Mouse (Mus musculus): ENCODE measurements around the gene Olfr105-ps. TPM values are rescaled to one million over a fixed set of nuclear protein-coding genes. Genes with fewer than 3 reads are reported as not detected.

Gene Olfr105-ps
- not detected in 2 replicates for polyA plus RNA-seq (2012; rRNA removed)

DNA sequence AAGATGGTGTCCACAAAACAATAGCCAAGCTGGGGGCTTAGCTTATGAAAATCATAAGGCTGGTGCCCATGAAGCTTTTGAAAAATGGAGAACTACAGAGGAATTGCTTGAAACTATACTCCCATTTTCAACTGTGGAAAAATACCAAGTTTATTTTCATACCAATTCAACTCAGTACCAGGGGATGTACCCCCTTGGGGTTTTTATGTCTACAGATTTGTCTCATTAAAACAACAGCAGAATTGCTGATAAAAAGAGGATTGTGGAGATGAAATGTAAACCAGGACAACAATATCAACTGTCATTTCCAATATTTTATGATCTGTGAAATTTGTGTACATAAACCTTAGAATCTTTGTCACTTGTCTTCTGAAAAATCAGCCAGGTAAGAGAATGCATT is at the start of gene Olfr105-ps:
Olfr105-ps (plus strand) TSS at position 301 of the 400 bp plus-strand sequence.
- no peak for TF ChIP-seq CTCF (IDR thresholded peaks at IDR 0.05; ENCODE audit: borderline replicate concordance, extremely low read depth, insufficient read depth, insufficient read length)
- no peak for TF ChIP-seq POLR2A (IDR thresholded peaks at IDR 0.05; ENCODE audit: borderline replicate concordance, extremely low read depth, insufficient read depth, insufficient read length, poor library complexity, severe bottlenecking)
- DNase-seq (ENCODE audit: low read depth), result no peak

DNA sequence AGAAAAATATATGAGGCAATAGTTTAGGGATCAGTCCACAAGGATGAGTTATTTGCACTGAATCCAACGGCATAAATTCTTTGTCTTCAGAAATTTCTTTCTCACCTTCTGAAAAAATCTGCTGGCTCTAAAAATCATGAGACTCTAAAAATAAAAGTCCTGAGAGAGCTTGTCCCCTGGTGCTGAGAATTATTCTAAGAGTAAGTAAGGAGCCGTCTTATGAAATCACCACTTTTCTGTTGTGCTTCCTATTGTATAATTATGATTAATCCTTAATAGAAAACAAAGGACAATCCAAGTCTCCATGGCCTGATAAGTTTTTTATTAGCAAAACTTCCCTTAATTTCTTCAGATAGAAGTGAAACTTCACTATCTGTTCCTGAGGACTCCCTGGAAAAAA is 39.2 kb upstream of the Olfr105-ps start, which contains the start of gene Olfr103:
Olfr103 (minus strand) TSS at position 101 of the 400 bp plus-strand sequence.
- DNase-seq (ENCODE audit: low read depth), result no peak
- TF ChIP-seq CTCF (IDR thresholded peaks at IDR 0.05; ENCODE audit: borderline replicate concordance, extremely low read depth, insufficient read depth, insufficient read length) (no peak), POLR2A (IDR thresholded peaks at IDR 0.05; ENCODE audit: borderline replicate concordance, extremely low read depth, insufficient read depth, insufficient read length, poor library complexity, severe bottlenecking) (no peak)

DNA sequence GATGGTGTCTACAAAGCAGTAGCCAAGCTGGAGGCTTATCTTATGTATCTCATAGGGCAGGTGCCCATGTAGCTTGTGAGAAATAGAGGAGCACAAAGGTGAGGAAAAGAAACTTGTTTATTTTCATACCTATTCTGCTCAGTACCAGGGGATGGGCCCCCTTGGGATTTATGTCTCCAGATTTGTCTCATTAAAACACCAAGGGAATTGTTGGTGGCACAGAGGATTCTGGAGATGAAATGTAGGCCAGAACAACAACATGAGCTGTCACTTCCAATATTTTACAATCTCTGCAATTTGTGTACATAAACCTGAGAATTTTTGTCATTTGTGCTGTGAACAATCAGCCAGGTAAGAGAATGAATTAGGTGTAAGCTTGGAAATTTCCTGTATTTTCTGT is 19.6 kb upstream of the Olfr105-ps start, which contains the start of gene Olfr104-ps:
Olfr104-ps (plus strand) TSS at position 301 of the 400 bp plus-strand sequence.
- TF ChIP-seq POLR2A (IDR thresholded peaks at IDR 0.05; ENCODE audit: borderline replicate concordance, extremely low read depth, insufficient read depth, insufficient read length, poor library complexity, severe bottlenecking) (no peak), CTCF (IDR thresholded peaks at IDR 0.05; ENCODE audit: borderline replicate concordance, extremely low read depth, insufficient read depth, insufficient read length) (no peak)
- no peak for DNase-seq (ENCODE audit: low read depth)

DNA sequence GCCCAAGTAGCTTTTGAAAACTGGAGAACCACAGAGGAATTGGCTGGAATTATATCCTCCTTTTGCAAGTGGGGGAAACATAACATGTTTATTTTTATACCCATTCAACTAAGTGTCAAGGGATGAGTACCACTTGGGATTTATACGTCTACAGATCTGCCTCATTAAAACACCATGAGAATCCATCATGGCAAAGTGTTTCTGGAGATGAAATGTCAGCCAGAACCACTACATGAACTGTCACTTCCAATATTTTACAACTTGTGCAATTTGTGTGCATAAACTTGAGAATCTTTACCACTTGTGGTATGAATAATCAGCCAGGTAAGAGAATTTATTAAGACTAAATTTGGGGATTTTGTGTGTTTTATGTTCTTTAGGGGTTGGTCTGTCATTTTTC is 11.3 kb downstream of the Olfr105-ps start, which contains the start of gene Olfr106-ps:
Olfr106-ps (plus strand) TSS at position 301 of the 400 bp plus-strand sequence.
- TF ChIP-seq POLR2A (IDR thresholded peaks at IDR 0.05; ENCODE audit: borderline replicate concordance, extremely low read depth, insufficient read depth, insufficient read length, poor library complexity, severe bottlenecking), result no peak
- TF ChIP-seq CTCF (IDR thresholded peaks at IDR 0.05; ENCODE audit: borderline replicate concordance, extremely low read depth, insufficient read depth, insufficient read length), result no peak
- DNase-seq (ENCODE audit: low read depth), result no peak

DNA sequence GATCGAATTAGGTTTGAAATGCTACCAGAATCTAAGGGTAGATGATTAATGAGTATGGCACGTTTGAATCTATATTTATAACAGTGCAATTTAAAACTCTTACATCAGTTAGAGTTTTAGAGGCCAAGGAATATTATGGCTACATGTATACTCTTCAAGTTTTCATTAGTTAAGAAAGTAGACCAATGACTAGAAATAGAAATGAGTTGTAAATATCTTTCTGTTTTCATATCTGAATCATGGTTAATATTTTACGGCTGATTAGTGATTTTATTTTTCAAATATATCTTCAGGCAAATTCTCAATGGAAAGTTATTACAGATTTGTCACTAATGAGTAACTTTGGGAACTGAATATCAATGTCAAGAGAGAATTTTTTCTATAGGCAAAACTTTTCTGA is 20.1 kb downstream of the Olfr105-ps start, which contains the start of gene Olfr107:
Olfr107 (plus strand) TSS at position 301 of the 400 bp plus-strand sequence.
- no peak for TF ChIP-seq POLR2A (IDR thresholded peaks at IDR 0.05; ENCODE audit: borderline replicate concordance, extremely low read depth, insufficient read depth, insufficient read length, poor library complexity, severe bottlenecking)
- no peak for TF ChIP-seq CTCF (IDR thresholded peaks at IDR 0.05; ENCODE audit: borderline replicate concordance, extremely low read depth, insufficient read depth, insufficient read length)
- no peak for DNase-seq (ENCODE audit: low read depth)

DNA sequence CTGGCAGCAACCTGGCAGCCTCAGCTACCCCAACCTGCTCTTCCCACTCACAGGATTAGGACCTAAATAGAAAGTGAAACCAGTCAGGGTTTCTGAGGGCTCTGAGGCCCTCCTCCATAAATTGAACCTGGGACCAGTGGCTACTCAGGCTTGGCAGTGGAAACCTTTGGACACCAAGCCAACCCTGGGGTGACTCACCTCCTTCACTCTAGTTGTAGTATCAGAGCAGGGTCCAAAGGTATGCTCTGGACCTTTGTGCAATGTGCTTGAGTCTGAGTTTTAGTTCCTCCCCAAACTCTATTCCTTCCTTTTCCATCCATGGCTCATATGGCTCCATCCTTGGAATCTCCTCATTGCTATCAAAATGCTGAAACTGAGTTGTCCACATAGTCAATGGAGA is 34.5 kb downstream of the Olfr105-ps start:
- TF ChIP-seq CTCF (IDR thresholded peaks at IDR 0.05; ENCODE audit: borderline replicate concordance, extremely low read depth, insufficient read depth, insufficient read length), result no peak
- TF ChIP-seq POLR2A (IDR thresholded peaks at IDR 0.05; ENCODE audit: borderline replicate concordance, extremely low read depth, insufficient read depth, insufficient read length, poor library complexity, severe bottlenecking), result no peak
- DNase-seq (ENCODE audit: low read depth), result no peak

Other genes with a start within 250 kb of the Olfr105-ps start
- gene Olfr93, start 217.5 kb upstream of the Olfr105-ps start, polyA plus RNA-seq (2012; rRNA removed), result not detected in 2 replicates
- not detected in 2 replicates for gene Ubd, start 185.1 kb upstream of the Olfr105-ps start, polyA plus RNA-seq (2012; rRNA removed)
- not detected in 2 replicates for gene Olfr94, start 178.0 kb upstream of the Olfr105-ps start, polyA plus RNA-seq (2012; rRNA removed)
- gene Olfr95, start 165.9 kb upstream of the Olfr105-ps start, polyA plus RNA-seq (2012; rRNA removed), result 0.03 and 0.05 TPM in 2 replicates
- gene Olfr96, start 158.9 kb upstream of the Olfr105-ps start, polyA plus RNA-seq (2012; rRNA removed), result not detected in 2 replicates
- gene Olfr97, start 141.7 kb upstream of the Olfr105-ps start, polyA plus RNA-seq (2012; rRNA removed), result not detected in 2 replicates
- not detected in 2 replicates for gene Olfr98, start 115.3 kb upstream of the Olfr105-ps start, polyA plus RNA-seq (2012; rRNA removed)
- gene H2-M3, start 108.8 kb upstream of the Olfr105-ps start, polyA plus RNA-seq (2012; rRNA removed), result 0.42 and 0.68 TPM in 2 replicates
- gene Olfr99, start 95.6 kb upstream of the Olfr105-ps start, polyA plus RNA-seq (2012; rRNA removed), result not detected in 2 replicates
- not detected in 2 replicates for gene Olfr101, start 74.7 kb upstream of the Olfr105-ps start, polyA plus RNA-seq (2012; rRNA removed)
- not detected in 2 replicates for gene Olfr102, start 62.0 kb upstream of the Olfr105-ps start, polyA plus RNA-seq (2012; rRNA removed)
- gene Olfr103, start 39.3 kb upstream of the Olfr105-ps start, polyA plus RNA-seq (2012; rRNA removed), result not detected in 2 replicates
- gene Olfr104-ps, start 19.5 kb upstream of the Olfr105-ps start, polyA plus RNA-seq (2012; rRNA removed), result not detected in 2 replicates
- not detected in 2 replicates for gene Olfr106-ps, start 11.4 kb downstream of the Olfr105-ps start, polyA plus RNA-seq (2012; rRNA removed)
- gene Olfr107, start 20.2 kb downstream of the Olfr105-ps start, polyA plus RNA-seq (2012; rRNA removed), result not detected in 2 replicates
- gene Olfr108, start 66.4 kb downstream of the Olfr105-ps start, polyA plus RNA-seq (2012; rRNA removed), result not detected in 2 replicates
- not detected in 2 replicates for gene Olfr109, start 79.9 kb downstream of the Olfr105-ps start, polyA plus RNA-seq (2012; rRNA removed)
- not detected in 2 replicates for gene H2-M2, start 104.5 kb downstream of the Olfr105-ps start, polyA plus RNA-seq (2012; rRNA removed)
- not detected in 2 replicates for gene Olfr110, start 113.4 kb downstream of the Olfr105-ps start, polyA plus RNA-seq (2012; rRNA removed)
- 0.04 and 0.08 TPM in 2 replicates for gene Olfr111, start 129.0 kb downstream of the Olfr105-ps start, polyA plus RNA-seq (2012; rRNA removed)
- not detected in 2 replicates for gene Olfr112, start 190.4 kb downstream of the Olfr105-ps start, polyA plus RNA-seq (2012; rRNA removed)
- gene Olfr113, start 198.6 kb downstream of the Olfr105-ps start, polyA plus RNA-seq (2012; rRNA removed), result not detected in 2 replicates
- not detected in 2 replicates for gene Olfr114, start 213.7 kb downstream of the Olfr105-ps start, polyA plus RNA-seq (2012; rRNA removed)
- gene Olfr115, start 248.1 kb downstream of the Olfr105-ps start, polyA plus RNA-seq (2012; rRNA removed), result not detected in 2 replicates
- gene Olfr116, start 248.2 kb downstream of the Olfr105-ps start, polyA plus RNA-seq (2012; rRNA removed), result not detected in 2 replicates